Mouse (Mus musculus) lung, embryonic 16.5 days (tissue): ENCODE measurements around the gene Myo1g. TPM values are rescaled to one million over a fixed set of nuclear protein-coding genes. Genes with fewer than 3 reads are reported as not detected.

ENCODE experiments used
- ATAC-seq: fragments of 200-750 bp; cut with Nextera tagmentation; 2 replicates; pipeline ENCODE4 v1.8.0; 2017; ENCODE audit warnings: low read depth, mild to moderate bottlenecking, moderate library complexity
- H3K27ac ChIP-seq: fragments of 300-500 bp; sonication (generic); 2 replicates; pipeline ENCODE4 v1.5.1; 2014; ENCODE audit warnings: mild to moderate bottlenecking, control low read depth, low read length
- H3K27me3 ChIP-seq: fragments of 300-500 bp; sonication (generic); 2 replicates; pipeline ENCODE4 v1.6.1; 2014; ENCODE audit warnings: low read depth, low read length, mixed read lengths; ENCODE audit not compliant: control insufficient read depth, insufficient read depth
- H3K36me3 ChIP-seq: fragments of 300-500 bp; sonication (generic); 2 replicates; pipeline ENCODE4 v1.6.1; 2014; ENCODE audit warnings: low read length; ENCODE audit not compliant: control insufficient read depth, insufficient read depth
- H3K4me1 ChIP-seq: fragments of 300-500 bp; sonication (generic); replicated peaks from 2 replicates; pipeline ENCODE4 v1.6.1; 2014; ENCODE audit warnings: low read length, mixed read lengths; ENCODE audit not compliant: control insufficient read depth, insufficient read depth
- H3K4me2 ChIP-seq: fragments of 300-500 bp; sonication (generic); 2 replicates; pipeline ENCODE4 v1.6.1; 2014; ENCODE audit warnings: low read depth, low read length, control low read depth
- H3K4me3 ChIP-seq: fragments of 300-500 bp; sonication (generic); 2 replicates; pipeline ENCODE4 v1.5.1; 2014; ENCODE audit warnings: mild to moderate bottlenecking, low read length, control low read depth
- H3K9ac ChIP-seq: fragments of 300-500 bp; sonication (generic); 2 replicates; pipeline ENCODE4 v1.6.1; 2014; ENCODE audit warnings: low read length, control low read depth
- H3K9me3 ChIP-seq: fragments of 300-500 bp; sonication (generic); 2 replicates; pipeline ENCODE4 v1.6.1; 2016; ENCODE audit warnings: low read length; ENCODE audit not compliant: control insufficient read depth
- WGBS: fragments of 180-500 bp; shearing (Covaris S2); extraction: QIAGEN DNeasy Blood & Tissue Kit; methylation state at CpG from one replicate; pipeline ENCODE4 v1.1.7; 2014; 5-methylcytosine and 5-hydroxymethylcytosine counted together
- polyA plus RNA-seq: library from polyadenylated mRNA; unstranded; fragments of >200 nt; fragmentation: Nextera tagmentation; extraction: Ambion mirVana; gene quantifications from 2 replicates; pipeline ENCODE4 v1.2.1, GENCODE M21; 2015

Gene Myo1g
- polyA plus RNA-seq, 1 experiment from 2014 or later = 3.8 TPM

DNA sequence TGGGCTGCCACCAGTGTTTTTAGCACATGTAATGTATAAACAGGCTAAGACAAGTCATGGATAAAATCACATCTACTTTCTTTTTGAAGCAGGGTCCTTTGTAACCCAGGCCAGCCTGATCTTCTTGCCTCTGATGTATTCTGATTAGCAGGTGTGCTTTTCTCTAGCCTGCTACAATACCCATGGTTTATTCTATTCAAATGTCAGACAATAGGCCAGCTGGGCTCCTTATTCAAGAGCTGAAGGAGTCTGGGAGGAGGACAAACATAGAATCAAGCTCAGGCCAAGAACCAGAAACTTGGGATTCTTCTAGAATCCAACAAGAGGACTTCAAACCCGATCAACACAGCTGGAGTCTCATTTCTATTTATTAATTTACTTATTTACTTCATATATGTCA, 4.5 kb upstream of the Myo1g start:
- H3K9ac ChIP-seq = no peak overlapping the region
- H3K4me3 ChIP-seq = no peak overlapping the region
- H3K27ac ChIP-seq = no peak overlapping the region
- peaks cover 3% of the 10 kb centered on the region; the same call in 1 of the 2 replicates for H3K4me1 ChIP-seq
- H3K36me3 ChIP-seq = peaks cover 19% of the 10 kb centered on the region
- H3K9me3 ChIP-seq = no peaks in the 10 kb centered on the region
- ATAC-seq = no peak
- 92% methylated on average over 1 of the region's 1 CpGs for WGBS
- no peaks in the 10 kb centered on the region for H3K27me3 ChIP-seq
- H3K4me2 ChIP-seq = no peak overlapping the region

DNA sequence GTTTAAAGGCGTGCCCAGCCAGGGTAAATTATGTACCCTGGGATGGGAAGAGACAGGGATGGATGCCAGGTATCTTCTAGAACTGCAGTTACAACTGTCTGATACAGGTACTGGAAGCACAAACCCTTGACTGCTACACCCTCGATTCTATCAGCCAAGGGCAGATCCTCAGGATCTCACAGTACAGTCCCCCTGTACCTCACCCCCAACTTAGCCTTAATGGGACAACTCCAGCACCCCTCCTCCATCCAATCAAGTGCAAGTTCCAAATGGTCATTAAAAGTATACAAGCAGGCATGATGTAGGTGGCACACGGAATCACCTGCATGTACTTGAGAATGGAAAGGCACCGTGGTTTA, 4.1 kb upstream of the Myo1g start:
- H3K9ac ChIP-seq = no peak overlapping the region
- WGBS = 81% methylated on average over 4 of the region's 4 CpGs

DNA sequence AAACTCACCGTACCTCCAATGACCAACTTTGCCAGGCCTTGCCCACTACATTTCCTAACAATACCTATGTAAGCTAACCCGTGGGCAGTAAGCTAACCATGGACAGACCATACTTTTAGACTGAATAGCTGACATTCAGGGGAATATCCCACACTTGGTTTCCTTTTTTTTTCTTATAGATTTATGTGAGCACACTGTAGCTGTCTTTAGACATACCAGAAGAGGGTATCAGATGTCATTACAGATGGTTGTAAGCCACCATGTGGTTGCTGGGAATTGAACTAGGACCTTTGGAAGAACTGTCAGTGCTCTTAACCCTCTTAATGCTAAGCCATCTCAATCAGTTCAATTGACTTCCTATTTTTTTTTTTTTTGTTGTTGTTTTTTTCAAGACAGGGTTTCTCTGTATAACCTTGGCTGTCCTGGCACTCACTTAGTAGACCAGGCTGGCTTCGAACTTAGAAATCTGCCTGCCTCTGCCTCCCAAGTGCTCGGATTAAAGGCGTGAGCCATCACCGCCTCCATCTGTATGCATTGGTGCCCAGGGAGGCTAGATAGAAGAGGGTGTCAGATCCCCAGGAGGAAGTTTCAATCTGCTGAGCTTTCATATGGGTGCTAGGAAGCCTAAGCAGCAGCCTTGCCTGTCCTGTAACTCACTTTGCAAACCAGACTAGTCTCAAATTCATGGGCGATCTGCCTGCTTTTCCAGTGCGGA, 3.6 kb upstream of the Myo1g start:
- Histone ChIP-seq H3K4me1 (peaks cover 3% of the 10 kb centered on the region; the same call in 1 of the 2 replicates), H3K36me3 (peaks cover 19% of the 10 kb centered on the region), H3K27ac (no peak overlapping the region), H3K27me3 (no peaks in the 10 kb centered on the region), H3K9me3 (no peaks in the 10 kb centered on the region), H3K9ac (no peak overlapping the region), H3K4me3 (no peak overlapping the region), H3K4me2 (no peak overlapping the region)
- 84% methylated on average over 8 of the region's 8 CpGs for WGBS
- no peak for ATAC-seq

More for the DNA sequence above, 4.1 kb upstream of the Myo1g start:
- Histone ChIP-seq H3K36me3 (peaks cover 19% of the 10 kb centered on the region), H3K4me1 (peaks cover 3% of the 10 kb centered on the region; the same call in 1 of the 2 replicates), H3K27ac (no peak overlapping the region), H3K9me3 (no peaks in the 10 kb centered on the region), H3K4me2 (no peak overlapping the region), H3K27me3 (no peaks in the 10 kb centered on the region), H3K4me3 (no peak overlapping the region)
- ATAC-seq = no peak

DNA sequence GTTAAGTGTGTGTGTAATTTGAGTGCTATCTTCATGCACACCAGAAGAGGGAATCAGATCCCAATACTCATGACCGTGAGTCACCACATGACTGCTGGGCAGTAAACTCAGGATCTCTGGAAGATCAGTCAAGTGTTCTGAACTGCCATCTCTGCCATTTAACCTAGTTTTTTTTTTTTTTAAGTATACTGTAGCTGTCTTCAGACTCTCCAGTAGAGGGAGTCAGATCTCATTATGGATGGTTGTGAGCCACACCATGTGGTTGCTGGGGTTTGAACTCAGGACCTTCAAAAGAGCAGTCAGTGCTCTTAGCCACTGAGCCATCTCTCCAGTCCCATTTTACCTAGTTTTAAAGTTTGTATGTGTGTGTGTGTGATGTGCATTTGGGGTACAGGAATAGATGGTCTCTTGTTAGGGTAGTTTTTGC, 2.9 kb upstream of the Myo1g start:
- no peaks in the 10 kb centered on the region for H3K27me3 ChIP-seq
- peaks cover 19% of the 10 kb centered on the region for H3K36me3 ChIP-seq
- no peak overlapping the region for H3K9ac ChIP-seq
- H3K4me2 ChIP-seq = no peak overlapping the region
- 40% methylated on average over 1 of the region's 1 CpGs for WGBS
- no peak for ATAC-seq
- H3K9me3 ChIP-seq = no peaks in the 10 kb centered on the region
- H3K4me1 ChIP-seq = peaks cover 3% of the 10 kb centered on the region; the same call in 1 of the 2 replicates
- H3K27ac ChIP-seq = no peak overlapping the region
- H3K4me3 ChIP-seq = no peak overlapping the region

DNA sequence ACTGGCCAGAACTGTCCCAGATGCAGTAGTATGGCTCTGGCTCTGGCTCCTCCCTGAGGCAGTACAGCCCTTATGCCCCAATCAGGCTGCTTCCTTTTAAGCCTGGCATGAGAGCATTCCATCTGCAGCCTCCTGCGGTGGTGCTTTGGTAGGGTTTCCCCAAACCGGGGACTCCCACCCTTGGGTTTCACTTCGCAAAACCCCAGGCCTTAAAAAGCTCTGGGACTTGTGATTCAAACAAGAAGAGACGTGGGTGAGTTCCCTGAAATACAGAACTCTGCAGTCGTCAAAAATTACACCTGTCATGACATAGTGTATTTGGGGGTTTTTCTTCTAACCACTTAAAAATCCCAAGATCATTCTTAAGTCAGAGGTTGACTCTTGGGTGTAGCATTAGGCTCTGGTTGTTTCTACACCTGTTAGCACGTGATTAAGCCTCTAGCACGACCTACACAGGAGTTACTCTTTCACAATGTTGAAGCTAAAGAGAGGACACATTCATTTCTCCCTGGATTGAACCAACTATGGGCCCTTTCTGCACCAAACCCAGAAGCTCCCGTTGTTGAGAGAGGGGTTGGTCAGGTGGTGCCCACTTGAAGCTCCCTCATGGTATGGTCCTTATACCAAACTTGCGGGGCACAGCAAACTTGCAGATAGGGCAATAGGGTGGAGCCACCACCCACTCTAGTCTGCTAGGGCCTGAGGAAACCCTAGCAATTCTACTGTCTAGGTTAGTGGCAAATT, 2.2 kb upstream of the Myo1g start:
- no peak overlapping the region for H3K4me2 ChIP-seq
- 65% methylated on average over 9 of the region's 9 CpGs for WGBS
- H3K9me3 ChIP-seq = no peaks in the 10 kb centered on the region
- H3K4me3 ChIP-seq = no peak overlapping the region
- H3K4me1 ChIP-seq = peaks cover 3% of the 10 kb centered on the region; the same call in 1 of the 2 replicates
- peaks cover 19% of the 10 kb centered on the region for H3K36me3 ChIP-seq
- H3K9ac ChIP-seq = no peak overlapping the region
- ATAC-seq = no peak
- H3K27me3 ChIP-seq = no peaks in the 10 kb centered on the region
- no peak overlapping the region for H3K27ac ChIP-seq

DNA sequence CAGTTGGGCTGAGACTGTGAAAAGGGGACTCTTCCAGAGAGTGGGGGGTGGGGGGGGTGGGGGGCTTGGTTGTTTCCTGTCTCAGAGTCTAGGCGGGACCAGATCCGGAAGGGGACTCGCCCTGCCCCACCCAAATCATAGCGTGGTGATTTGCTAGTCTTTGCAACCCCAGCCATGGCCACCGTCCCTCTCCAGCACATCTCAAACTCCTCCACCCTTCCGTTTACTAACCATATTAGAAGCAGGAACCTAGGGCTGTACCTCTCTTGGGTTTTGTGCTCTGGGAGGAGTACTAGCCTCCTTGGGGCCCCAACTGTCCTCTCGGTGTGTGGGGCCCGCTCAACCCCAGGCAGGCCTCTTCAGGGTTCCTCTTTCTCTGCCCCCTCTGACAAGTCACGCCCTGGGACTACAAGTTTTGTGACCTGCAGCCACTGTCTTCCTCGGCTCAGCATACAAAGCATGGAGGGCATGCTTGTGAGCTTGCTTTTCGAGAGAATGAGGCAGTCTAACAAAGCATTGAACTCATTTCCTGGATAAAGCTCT, 1.2 kb downstream of the Myo1g start:
- Histone ChIP-seq H3K27ac (no peak overlapping the region), H3K4me3 (no peak overlapping the region), H3K4me2 (no peak overlapping the region), H3K4me1 (peaks cover 3% of the 10 kb centered on the region; the same call in 1 of the 2 replicates), H3K9ac (no peak overlapping the region), H3K27me3 (no peaks in the 10 kb centered on the region), H3K36me3 (no peaks in the 10 kb centered on the region; the same call in 1 of the 2 replicates), H3K9me3 (no peaks in the 10 kb centered on the region)
- ATAC-seq = no peak
- 64% methylated on average over 11 of the region's 11 CpGs for WGBS

DNA sequence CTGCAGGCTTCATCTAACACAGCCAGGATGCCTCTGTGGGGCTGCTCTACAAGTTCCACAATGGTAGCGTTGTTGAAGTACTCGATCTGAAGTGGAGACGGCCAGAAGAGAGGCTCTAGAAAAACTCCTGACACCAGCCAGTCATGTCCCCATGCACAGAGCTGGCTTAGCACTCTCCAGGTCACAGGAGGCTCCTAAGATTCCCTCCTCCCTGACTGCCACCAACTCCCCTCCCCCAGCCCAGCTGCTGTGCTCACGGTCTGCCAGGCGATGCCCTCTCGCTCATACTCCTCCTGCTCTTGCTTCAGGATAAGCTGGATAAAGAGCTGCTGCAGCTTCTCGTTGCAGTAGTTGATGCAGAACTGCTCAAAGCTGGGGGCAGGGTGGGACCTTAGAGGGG, 5.9 kb downstream of the Myo1g start:
- Histone ChIP-seq H3K27ac (no peak overlapping the region), H3K9ac (no peak overlapping the region), H3K36me3 (no peaks in the 10 kb centered on the region), H3K4me2 (no peak overlapping the region), H3K9me3 (no peaks in the 10 kb centered on the region), H3K4me3 (no peak overlapping the region), H3K4me1 (peaks cover 3% of the 10 kb centered on the region; the same call in 1 of the 2 replicates), H3K27me3 (no peaks in the 10 kb centered on the region)
- 29% methylated on average over 7 of the region's 7 CpGs for WGBS
- ATAC-seq = peak; percentile 76

DNA sequence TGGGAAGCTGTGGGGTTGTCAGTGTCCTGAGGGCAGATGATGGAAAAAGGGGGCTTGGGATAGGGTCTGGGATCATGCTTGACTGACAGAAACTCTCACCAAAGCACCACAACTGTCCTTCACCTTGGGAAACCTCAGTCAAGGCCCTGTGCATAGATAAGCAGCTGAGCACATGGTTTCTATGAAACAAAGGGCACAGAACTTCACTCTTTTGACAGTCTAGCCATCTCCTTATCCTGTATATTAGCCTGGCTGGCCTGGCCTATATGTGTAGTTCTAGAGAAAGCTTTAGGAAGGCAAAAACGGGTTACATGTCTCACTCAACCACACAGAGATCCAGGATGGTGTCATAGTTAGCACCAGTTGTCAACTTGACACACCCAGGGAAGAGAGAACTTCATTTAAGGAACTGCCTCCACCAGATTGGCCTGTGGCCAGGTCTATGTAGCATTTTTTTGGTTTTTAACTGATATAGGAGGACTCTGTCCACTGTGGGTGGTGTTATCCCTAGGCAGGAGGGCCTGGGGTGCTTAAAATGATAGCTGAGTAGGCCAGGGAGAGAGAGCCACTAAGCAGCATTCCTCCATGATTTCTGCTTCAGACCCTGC, 12.4 kb downstream of the Myo1g start:
- WGBS = 56% methylated on average over 1 of the region's 1 CpGs
- Histone ChIP-seq H3K9me3 (no peaks in the 10 kb centered on the region), H3K27me3 (no peaks in the 10 kb centered on the region), H3K4me3 (no peak overlapping the region), H3K4me1 (no peaks in the 10 kb centered on the region), H3K36me3 (no peaks in the 10 kb centered on the region), H3K4me2 (no peak overlapping the region), H3K27ac (no peak overlapping the region), H3K9ac (no peak overlapping the region)
- ATAC-seq = no peak

DNA sequence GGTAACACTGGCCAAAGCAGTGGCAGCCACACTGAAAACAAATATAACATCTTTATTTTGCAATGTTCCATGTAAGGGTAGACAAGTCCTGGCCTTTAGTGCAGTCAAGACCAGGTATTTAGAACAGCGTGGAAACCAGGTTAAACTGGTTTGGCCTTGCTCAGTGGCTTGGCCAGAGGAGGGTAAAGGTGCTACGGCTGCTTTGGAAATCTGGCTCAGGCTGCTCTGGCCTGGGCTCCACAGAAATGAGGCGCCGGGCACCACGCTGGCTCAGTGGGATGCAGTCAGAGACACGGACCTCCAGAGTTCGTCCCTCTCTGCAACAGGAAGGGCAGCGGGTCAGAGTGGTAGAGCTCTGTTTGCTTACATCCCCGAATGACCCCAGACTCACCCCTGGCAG, 14.2 kb downstream of the Myo1g start:
- ATAC-seq = no peak
- no peak overlapping the region for H3K9ac ChIP-seq
- no peaks in the 10 kb centered on the region for H3K4me1 ChIP-seq
- H3K27me3 ChIP-seq = no peaks in the 10 kb centered on the region
- no peaks in the 10 kb centered on the region for H3K36me3 ChIP-seq
- WGBS = 64% methylated on average over 9 of the region's 9 CpGs
- H3K4me2 ChIP-seq = no peak overlapping the region
- no peak overlapping the region for H3K27ac ChIP-seq
- no peaks in the 10 kb centered on the region for H3K9me3 ChIP-seq
- H3K4me3 ChIP-seq = no peak overlapping the region
